Mouse (Mus musculus) thymus, postnatal 36 days (tissue): ENCODE data around the gene Doc2g.

Experiments
- DNase-seq, 2 experiments: peaks; one replicate each; pipeline ENCODE4 v3.0.0; 2022; ENCODE audit warnings: mixed read lengths in 2 of 2

The Doc2g gene

DNA sequence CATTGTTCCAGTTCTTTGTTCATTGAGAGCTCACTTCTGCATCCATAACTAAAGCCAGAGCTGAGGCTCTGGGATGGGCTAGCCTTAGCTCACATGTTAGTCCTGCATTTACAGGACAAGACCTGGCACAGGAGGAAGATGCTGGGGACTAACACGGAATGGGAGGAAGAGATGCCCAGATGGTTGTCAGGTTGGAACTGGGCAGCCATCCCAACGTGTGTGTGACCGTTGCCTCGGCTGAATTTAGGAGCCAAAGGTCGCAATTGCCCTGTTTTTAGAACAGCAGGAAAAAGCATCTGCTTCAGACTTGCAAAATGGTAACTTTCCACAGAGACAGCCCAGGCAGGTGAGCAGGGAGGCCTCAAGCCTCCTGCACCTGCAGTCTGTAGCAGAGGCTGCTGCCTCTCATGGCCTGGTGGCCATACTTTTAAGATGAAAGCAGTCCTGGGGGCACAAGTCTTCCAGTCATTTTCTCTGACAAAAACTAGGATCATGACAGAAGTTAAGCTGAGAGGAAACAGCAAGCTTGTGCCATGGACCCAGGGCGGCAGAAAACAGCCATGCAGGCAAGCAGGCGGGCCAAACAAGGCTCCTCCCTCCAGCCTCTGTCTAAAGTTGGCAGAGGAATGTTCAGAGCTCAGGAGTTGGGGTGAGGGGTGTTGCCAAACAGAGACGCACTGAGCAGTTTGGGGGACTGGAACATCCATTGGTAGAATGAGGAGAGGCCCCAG is 52.3 kb downstream of the Doc2g start:
- DNase-seq: no peak

- no peak for DNase-seq
These were observed 53.0 kb downstream of the Doc2g start for GRCm38 (mm10) chr19:4055947-4056693.
